Mouse (Mus musculus) lung, embryonic 15.5 days (tissue): ENCODE measurements at regions not wholly inside any gene's neighbourhood (a gene's known extent, or its start where the extent isn't known, plus 50 kb on each side); places are given as distances from the start of the nearest gene placed in this dataset.

Experiments
- ATAC-seq: fragments of 200-750 bp; cut with Nextera tagmentation; 2 replicates; pipeline ENCODE4 v1.8.0; 2017; ENCODE audit warnings: moderate number of reproducible peaks, borderline replicate concordance; ENCODE audit not compliant: low FRiP score, low TSS enrichment; ENCODE audit errors: extremely low read depth
- H3K27ac ChIP-seq: fragments of 300-500 bp; sonication (generic); 2 replicates; pipeline ENCODE4 v1.5.1; 2015; ENCODE audit warnings: moderate library complexity, mild to moderate bottlenecking, inconsistent platforms
- H3K27me3 ChIP-seq: fragments of 300-500 bp; sonication (generic); 2 replicates; pipeline ENCODE4 v1.6.1; 2015; ENCODE audit warnings: inconsistent platforms
- H3K36me3 ChIP-seq: fragments of 300-500 bp; sonication (generic); 2 replicates; pipeline ENCODE4 v1.6.1; 2015; ENCODE audit warnings: inconsistent platforms
- H3K4me1 ChIP-seq: fragments of 300-500 bp; sonication (generic); 2 replicates; pipeline ENCODE4 v1.6.1; 2015; ENCODE audit warnings: inconsistent platforms
- H3K4me2 ChIP-seq: fragments of 300-500 bp; sonication (generic); 2 replicates; pipeline ENCODE4 v1.6.1; 2015; ENCODE audit warnings: inconsistent platforms, mild to moderate bottlenecking, moderate library complexity
- H3K4me3 ChIP-seq: fragments of 300-500 bp; sonication (generic); 2 replicates; pipeline ENCODE4 v1.5.1; 2015; ENCODE audit warnings: mild to moderate bottlenecking, inconsistent platforms
- H3K9ac ChIP-seq: fragments of 300-500 bp; sonication (generic); 2 replicates; pipeline ENCODE4 v1.6.1; 2015; ENCODE audit warnings: inconsistent platforms
- H3K9me3 ChIP-seq: fragments of 300-500 bp; sonication (generic); 2 replicates; pipeline ENCODE4 v1.6.1; 2016; ENCODE audit warnings: inconsistent platforms
- WGBS: fragments of 180-500 bp; shearing (Covaris S2); methylation state at CpG from one replicate; pipeline ENCODE4 v1.1.7; 2015; 5-methylcytosine and 5-hydroxymethylcytosine counted together

DNA sequence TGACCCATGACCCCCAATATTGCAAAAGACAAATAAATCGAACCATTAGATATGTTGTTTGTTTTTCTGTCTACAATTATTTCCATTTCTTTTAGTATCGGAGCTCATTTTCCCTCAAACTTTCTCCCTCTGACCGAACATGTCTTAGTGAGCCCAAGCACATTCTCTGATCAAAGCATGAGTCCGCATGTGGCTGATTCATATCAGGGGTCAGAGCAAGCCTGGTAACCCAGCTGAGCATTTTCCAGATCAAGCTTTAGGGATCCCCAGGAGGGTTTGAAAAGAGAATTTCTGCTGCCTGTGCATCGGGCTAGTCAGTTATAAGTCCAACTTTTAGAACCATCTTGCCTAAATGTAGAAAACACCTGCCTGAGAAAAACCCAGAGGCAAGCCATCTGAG lies 350.6 kb downstream of the Ccser2 start:
- H3K27me3 ChIP-seq, result no peaks in the 10 kb centered on the region
- no peaks in the 10 kb centered on the region for H3K9me3 ChIP-seq
- no peak overlapping the region for H3K27ac ChIP-seq
- no peaks in the 10 kb centered on the region for H3K4me1 ChIP-seq
- 75% methylated on average over 5 of the region's 5 CpGs for WGBS
- H3K9ac ChIP-seq, result no peak overlapping the region
- no peak overlapping the region for H3K4me3 ChIP-seq
- no peak overlapping the region for H3K4me2 ChIP-seq
- no peaks in the 10 kb centered on the region for H3K36me3 ChIP-seq
- ATAC-seq, result no peak

DNA sequence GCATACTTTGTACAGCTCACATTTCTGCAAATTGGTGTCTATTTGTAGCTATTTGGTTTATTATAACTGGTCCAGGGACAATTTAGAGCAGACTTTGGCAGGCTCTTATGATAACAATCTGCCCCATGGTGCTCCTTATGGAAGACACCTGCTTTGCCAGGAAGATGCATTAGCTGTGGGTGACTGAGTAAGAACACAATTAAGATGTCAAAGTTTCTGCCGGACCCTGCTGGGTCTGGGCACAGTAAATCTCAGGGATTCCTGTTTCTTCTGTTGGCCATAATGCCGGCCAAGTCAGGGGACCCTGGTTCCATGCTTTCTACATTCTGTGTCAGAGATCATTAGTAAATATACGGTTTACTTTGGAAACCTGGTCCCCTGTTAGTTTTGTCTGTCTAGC lies 353.7 kb downstream of the Ccser2 start:
- no peaks in the 10 kb centered on the region for H3K9me3 ChIP-seq
- WGBS, result 62% methylated on average over 3 of the region's 3 CpGs

DNA sequence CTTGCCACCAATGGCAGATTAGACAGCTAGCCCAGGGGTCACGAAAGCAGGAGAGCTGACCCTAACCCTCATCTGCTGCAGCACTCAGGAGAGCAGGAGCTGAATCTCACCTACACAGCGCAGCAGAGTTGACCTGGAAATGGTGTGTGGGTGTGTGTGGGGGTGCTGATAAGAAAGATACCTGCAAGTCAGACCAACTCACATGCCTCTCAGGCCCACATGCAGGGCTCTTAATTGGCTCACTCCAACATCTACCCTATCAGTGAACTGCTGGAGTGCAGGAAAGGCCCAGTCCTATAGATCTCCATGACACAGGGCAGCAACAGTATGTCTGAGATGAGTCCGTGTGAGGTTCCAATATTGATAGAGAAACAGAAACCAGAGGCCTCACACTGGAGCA lies 355.7 kb downstream of the Ccser2 start:
- no peak overlapping the region for H3K4me2 ChIP-seq
- no peaks in the 10 kb centered on the region for H3K9me3 ChIP-seq
- H3K9ac ChIP-seq, result no peak overlapping the region
- H3K36me3 ChIP-seq, result no peaks in the 10 kb centered on the region
- ATAC-seq, result no peak
- H3K4me3 ChIP-seq, result no peak overlapping the region
- no peak overlapping the region for H3K27ac ChIP-seq
- 83% methylated on average over 3 of the region's 3 CpGs for WGBS
- H3K27me3 ChIP-seq, result no peaks in the 10 kb centered on the region
- no peaks in the 10 kb centered on the region for H3K4me1 ChIP-seq

More for the DNA sequence above, 353.7 kb downstream of the Ccser2 start:
- Histone ChIP-seq H3K4me2 (no peak overlapping the region), H3K27me3 (no peaks in the 10 kb centered on the region), H3K27ac (no peak overlapping the region), H3K9ac (no peak overlapping the region), H3K36me3 (no peaks in the 10 kb centered on the region), H3K4me3 (no peak overlapping the region), H3K4me1 (no peaks in the 10 kb centered on the region)
- no peak for ATAC-seq

DNA sequence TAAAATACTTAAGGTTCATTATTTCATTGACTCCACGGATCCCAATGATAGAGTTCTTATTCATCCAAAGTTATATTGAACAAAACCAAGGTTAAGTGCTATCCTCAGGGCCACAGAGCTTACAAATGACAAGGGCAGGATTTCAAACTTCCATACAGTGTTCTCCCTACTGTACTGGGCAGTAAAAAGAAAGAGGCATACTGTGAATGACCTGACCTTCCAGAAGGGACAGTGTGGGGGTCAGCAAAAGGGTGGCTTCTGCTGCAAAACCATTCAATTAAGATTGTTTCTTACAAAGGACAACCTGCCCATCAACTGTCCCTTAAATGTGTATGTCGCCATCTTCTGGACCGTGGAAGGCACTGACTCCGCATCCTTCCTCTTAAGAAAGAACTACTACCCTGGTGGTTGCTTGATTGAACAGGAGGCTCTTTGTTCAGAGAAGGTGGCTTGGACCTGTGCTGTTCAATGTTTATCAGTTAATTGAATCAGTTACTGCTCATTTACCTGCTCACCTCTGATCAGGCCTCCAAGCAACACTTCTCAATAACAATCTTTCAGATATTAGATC lies 384.4 kb downstream of the Ccser2 start:
- Histone ChIP-seq H3K9me3 (no peaks in the 10 kb centered on the region), H3K4me1 (no peaks in the 10 kb centered on the region), H3K36me3 (no peaks in the 10 kb centered on the region), H3K4me3 (no peak overlapping the region), H3K27me3 (no peaks in the 10 kb centered on the region), H3K4me2 (no peak overlapping the region), H3K9ac (no peak overlapping the region), H3K27ac (no peak overlapping the region)
- 58% methylated on average over 4 of the region's 4 CpGs for WGBS
- no peak for ATAC-seq

DNA sequence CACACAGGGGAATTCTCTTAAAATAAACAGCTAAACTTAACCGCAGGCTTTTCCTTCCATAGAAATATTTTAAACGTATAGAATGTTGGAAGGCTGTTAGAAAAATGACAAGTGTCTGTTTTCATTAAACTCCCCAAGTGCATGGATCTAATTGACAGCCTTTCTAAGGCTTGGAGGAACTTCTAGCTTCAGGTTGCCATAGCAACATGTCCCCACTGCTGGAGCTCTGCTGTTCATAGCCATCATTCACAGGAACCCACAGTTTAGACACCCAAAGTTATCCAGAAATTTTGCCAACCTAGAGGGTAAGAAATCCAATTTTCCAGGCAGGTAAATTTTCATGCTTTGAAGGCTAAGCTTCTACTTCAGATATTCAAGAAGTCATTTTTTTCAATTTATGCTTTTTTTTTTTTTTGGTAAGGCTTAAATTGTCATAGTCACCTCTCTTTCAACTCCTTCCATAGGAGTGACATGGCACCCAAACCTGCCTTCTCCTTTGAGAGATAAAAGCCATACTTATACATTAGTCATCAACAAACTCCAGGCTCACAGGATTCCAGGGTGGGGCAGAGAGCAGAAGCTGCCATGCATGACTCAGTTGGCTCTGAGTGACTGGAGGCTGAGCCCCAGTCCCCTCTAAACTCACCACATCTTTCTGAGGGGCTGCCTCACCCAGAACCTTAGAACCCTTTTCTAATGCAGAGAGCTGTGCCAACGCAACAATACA lies 385.1 kb downstream of the Ccser2 start:
- Histone ChIP-seq H3K36me3 (no peaks in the 10 kb centered on the region), H3K27me3 (no peaks in the 10 kb centered on the region), H3K9me3 (no peaks in the 10 kb centered on the region), H3K27ac (no peak overlapping the region), H3K4me3 (no peak overlapping the region), H3K9ac (no peak overlapping the region), H3K4me1 (no peaks in the 10 kb centered on the region), H3K4me2 (no peak overlapping the region)
- 52% methylated on average over 3 of the region's 3 CpGs for WGBS
- ATAC-seq, result no peak

DNA sequence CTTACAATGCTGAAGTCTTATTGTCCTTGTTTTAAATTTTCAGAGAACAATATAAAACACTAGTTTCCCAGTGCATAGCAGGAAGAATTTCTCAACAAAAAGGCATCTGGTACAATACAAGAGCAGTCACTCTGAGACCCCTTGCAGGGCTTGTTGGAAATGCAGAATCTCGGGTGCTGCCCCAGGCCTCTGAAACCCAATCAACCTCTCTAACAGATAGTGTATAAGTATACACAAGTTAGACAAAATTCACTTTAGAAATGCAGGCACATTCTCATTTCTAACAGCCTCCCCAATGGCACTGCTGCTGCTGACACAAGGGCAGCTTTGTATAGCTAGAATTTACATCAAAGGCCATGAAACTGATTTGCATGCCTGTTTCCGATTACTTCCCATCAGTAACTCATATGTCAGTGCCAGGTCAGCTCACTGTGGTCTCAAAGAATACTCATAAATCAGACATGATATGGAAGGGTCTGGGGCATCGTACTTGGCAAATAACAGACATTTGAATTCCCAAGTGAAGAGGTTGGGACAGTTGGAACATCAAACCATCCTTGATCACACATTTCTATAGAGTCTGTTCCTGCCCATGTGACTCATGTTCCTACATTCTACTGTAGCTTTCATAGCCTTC lies 405.2 kb downstream of the Ccser2 start:
- H3K27me3 ChIP-seq, result no peaks in the 10 kb centered on the region
- no peak overlapping the region for H3K27ac ChIP-seq
- H3K36me3 ChIP-seq, result no peaks in the 10 kb centered on the region
- H3K4me1 ChIP-seq, result no peaks in the 10 kb centered on the region
- 61% methylated on average over 3 of the region's 3 CpGs for WGBS
- H3K9ac ChIP-seq, result no peak overlapping the region
- H3K4me2 ChIP-seq, result no peak overlapping the region
- ATAC-seq, result no peak
- H3K9me3 ChIP-seq, result no peaks in the 10 kb centered on the region
- no peak overlapping the region for H3K4me3 ChIP-seq

DNA sequence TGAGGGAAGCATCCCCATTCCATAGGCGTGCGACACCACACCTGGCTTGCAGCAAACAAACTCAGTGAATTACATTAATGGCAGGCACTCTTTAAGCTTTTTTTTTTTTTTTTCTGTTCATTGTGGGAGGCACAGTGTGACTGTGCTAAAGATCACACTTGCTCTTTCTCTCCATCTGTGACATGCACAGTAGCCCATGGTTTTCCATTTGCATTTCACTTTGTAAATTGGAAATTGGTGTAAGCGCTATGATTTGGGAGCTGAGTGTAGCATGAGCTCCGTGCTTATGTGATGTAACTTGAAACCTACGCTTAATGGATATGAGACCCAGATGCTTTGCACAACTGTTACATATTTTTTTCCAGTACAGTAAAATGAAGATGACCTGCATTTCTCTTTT lies 431.2 kb downstream of the Ccser2 start:
- Histone ChIP-seq H3K9me3 (no peaks in the 10 kb centered on the region), H3K4me1 (no peaks in the 10 kb centered on the region), H3K36me3 (no peaks in the 10 kb centered on the region), H3K27ac (no peak overlapping the region), H3K4me3 (no peak overlapping the region), H3K9ac (no peak overlapping the region), H3K4me2 (no peak overlapping the region), H3K27me3 (no peaks in the 10 kb centered on the region)
- WGBS, result 70% methylated on average over 5 of the region's 5 CpGs
- no peak for ATAC-seq

DNA sequence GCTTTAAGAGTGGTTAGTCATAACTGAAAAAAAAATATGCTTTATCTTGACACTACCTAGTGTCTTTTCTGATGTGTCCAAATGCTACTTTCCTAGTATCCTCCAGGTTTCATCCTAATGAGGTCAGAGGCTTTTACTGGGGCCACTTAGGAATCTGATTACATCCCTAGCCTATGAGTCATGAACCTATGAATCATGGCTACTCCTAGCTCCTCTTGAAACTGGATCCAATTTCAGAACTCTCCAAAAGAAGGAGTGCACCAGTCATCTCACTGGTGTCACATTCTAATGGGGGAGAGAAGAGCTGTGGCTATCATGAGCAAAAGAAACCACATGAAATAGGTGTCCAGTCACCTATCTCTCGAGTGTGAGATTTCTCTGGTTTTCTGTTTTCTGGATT lies 432.6 kb downstream of the 4930474N05Rik start:
- Histone ChIP-seq H3K4me2 (no peak overlapping the region), H3K9me3 (no peaks in the 10 kb centered on the region), H3K4me1 (no peaks in the 10 kb centered on the region), H3K36me3 (no peaks in the 10 kb centered on the region), H3K27me3 (no peaks in the 10 kb centered on the region), H3K27ac (no peak overlapping the region), H3K9ac (no peak overlapping the region), H3K4me3 (no peak overlapping the region)
- ATAC-seq, result no peak
- 60% methylated on average over 1 of the region's 1 CpGs for WGBS

DNA sequence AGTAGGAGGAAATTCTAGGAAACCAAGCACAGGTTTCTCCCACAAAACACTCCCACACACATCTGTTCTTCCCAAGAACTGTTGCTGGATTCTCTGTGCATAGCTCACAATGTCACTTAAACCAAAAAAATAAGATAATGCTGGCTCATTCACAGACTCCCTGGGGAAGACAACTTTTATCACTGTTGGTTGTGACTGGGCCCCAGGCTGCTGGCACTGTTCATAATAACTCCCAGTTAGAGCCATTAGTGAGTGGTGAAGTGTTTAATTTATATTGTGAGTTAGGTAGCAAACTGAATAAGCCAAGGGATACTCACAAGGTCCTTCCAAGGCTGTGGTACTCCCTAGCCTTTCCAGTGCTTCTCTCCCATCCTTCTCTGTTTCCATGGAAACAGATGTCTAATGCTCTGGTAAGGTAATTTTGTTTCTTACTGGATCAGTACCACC lies 430.9 kb downstream of the 4930474N05Rik start:
- no peaks in the 10 kb centered on the region for H3K27me3 ChIP-seq
- no peak overlapping the region for H3K4me3 ChIP-seq
- H3K4me1 ChIP-seq, result no peaks in the 10 kb centered on the region
- H3K9ac ChIP-seq, result no peak overlapping the region
- no peak overlapping the region for H3K27ac ChIP-seq
- H3K4me2 ChIP-seq, result no peak overlapping the region
- H3K9me3 ChIP-seq, result no peaks in the 10 kb centered on the region
- no peak for ATAC-seq
- no peaks in the 10 kb centered on the region for H3K36me3 ChIP-seq

DNA sequence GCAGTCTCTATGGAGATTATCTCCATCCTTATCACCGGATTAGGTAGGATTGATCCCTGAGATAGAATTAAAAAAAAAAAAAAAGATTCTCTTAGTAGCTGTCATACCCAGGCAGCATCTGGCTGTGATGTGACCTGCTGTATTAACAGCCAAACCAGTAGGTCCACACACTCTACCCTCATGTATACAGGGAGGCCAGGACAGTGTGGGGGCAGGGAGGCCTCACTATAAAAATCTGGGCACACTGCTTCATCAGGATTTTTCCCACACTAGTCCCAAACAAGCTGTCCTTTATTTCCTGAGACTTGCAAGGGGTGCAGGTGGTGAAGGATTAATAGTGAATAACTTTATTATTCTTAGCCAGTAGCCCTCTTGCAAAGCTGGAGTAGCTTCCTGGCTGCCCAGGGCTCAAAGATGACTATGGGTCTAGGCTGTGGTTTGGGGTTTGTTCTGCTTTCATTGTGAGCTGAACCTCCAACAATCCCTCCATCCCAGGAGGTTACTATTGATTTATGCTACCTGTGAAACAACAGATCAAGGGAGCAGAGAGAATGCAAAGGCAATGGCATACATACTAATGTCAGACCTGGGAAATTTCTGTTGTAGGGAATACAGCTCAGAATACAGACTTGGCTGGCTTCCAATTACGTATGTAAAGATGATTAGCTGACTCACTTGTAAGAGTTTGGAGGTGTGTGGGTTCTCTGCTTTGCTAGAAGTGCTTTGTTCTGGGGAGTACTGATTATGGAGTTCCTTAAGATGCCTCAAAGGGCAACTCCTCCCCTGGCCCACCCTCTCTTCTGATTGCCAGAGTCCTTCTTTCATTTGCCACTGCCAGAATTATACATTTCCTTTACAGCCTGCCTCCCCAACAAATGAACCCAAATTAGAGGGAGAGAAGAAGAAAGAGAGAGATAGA lies 407.6 kb downstream of the 4930474N05Rik start:
- Histone ChIP-seq H3K4me2 (no peak overlapping the region), H3K4me3 (no peak overlapping the region), H3K9ac (no peak overlapping the region), H3K27me3 (no peaks in the 10 kb centered on the region), H3K27ac (no peak overlapping the region), H3K9me3 (no peaks in the 10 kb centered on the region), H3K4me1 (no peaks in the 10 kb centered on the region), H3K36me3 (no peaks in the 10 kb centered on the region)
- WGBS, result 57% methylated on average over 2 of the region's 2 CpGs
- ATAC-seq, result no peak

DNA sequence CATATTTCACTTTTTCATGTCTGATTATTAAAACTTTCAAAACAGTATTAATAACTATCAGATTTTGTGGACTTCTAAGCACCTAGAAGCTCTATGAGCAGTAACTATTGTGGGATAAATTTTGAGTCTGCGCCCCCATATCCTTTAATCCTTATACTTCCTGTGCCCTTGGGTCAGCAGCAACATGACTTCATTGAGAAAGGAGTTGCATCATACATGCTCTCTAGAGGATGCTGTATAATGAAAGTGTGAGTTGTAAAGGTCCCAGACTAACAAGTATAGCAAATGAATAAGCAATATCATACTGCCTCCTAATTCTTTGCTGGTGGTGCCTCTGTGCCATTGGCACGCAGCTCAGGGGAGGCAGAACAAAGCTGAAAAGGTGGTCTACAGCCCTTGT lies 404.6 kb downstream of the 4930474N05Rik start:
- H3K27ac ChIP-seq, result no peak overlapping the region
- WGBS, result 63% methylated on average over 2 of the region's 2 CpGs
- no peak overlapping the region for H3K9ac ChIP-seq
- H3K4me3 ChIP-seq, result no peak overlapping the region
- no peaks in the 10 kb centered on the region for H3K27me3 ChIP-seq
- H3K9me3 ChIP-seq, result no peaks in the 10 kb centered on the region
- H3K4me2 ChIP-seq, result no peak overlapping the region
- H3K4me1 ChIP-seq, result no peaks in the 10 kb centered on the region
- no peaks in the 10 kb centered on the region for H3K36me3 ChIP-seq
- ATAC-seq, result no peak

DNA sequence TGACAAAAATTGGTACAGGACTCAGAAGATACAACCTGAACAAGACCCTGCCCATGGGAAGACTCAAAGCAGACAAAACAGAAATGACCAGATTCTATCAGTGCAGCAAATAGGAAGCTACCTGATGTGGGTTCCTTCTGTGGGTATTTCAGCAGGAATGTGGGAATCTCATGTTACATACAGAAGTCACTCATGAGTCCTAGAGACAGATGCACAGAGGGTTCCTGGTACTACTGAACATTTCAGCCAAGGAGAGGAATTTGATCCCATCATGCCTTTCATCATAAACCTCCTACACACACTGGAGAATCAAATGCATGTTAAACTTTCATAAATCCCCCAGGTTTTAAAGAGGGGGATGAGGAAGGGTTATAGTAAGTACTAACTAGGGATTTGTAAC lies 390.8 kb downstream of the 4930474N05Rik start:
- ATAC-seq, result no peak
- Histone ChIP-seq H3K36me3 (no peaks in the 10 kb centered on the region), H3K4me3 (no peak overlapping the region), H3K4me2 (no peak overlapping the region), H3K27ac (no peak overlapping the region), H3K27me3 (no peaks in the 10 kb centered on the region), H3K9me3 (no peaks in the 10 kb centered on the region), H3K4me1 (no peaks in the 10 kb centered on the region), H3K9ac (no peak overlapping the region)
